Mouse (Mus musculus) hindbrain, embryonic 12.5 days (tissue): ENCODE results near the gene Nipa2. TPM values are rescaled to one million over a fixed set of nuclear protein-coding genes. Genes with fewer than 3 reads are reported as not detected.

Experiments
- polyA plus RNA-seq: library from polyadenylated mRNA; unstranded; fragments of >200 nt; fragmentation: Nextera tagmentation; extraction: Ambion mirVana; gene quantifications from 2 replicates; pipeline ENCODE4 v1.2.1, GENCODE M21; 2016

Gene Nipa2
- polyA plus RNA-seq, 1 experiment from 2014 or later = 47.0 TPM

Other genes with a start within 250 kb of the Nipa2 start
- gene Siglech, start 194.3 kb downstream of the Nipa2 start, polyA plus RNA-seq = 1.0 and 1.1 TPM in 2 replicates
- 40.7 and 42.8 TPM in 2 replicates for gene Tubgcp5, start 168.3 kb downstream of the Nipa2 start, polyA plus RNA-seq
- 81.3 and 83.7 TPM in 2 replicates for gene Cyfip1, start 120.7 kb downstream of the Nipa2 start, polyA plus RNA-seq
- gene Nipa1, start 57.5 kb upstream of the Nipa2 start, polyA plus RNA-seq = 16.4 and 19.2 TPM in 2 replicates
- 36.8 and 42.0 TPM in 2 replicates for gene Herc2, start 87.7 kb upstream of the Nipa2 start, polyA plus RNA-seq